Mouse (Mus musculus) forebrain, embryonic 12.5 days (tissue): ENCODE data around the gene Tnni3k. TPM values are rescaled to one million over a fixed set of nuclear protein-coding genes. Genes with fewer than 3 reads are reported as not detected.
A peak's percentile ranks its signal among the peaks of the same experiment; 100 is the strongest.

Source experiments
- ATAC-seq: fragments of 200-750 bp; cut with Nextera tagmentation; 2 replicates; pipeline ENCODE4 v1.8.0; 2017; ENCODE audit warnings: moderate TSS enrichment; ENCODE audit not compliant: low FRiP score
- H3K27ac ChIP-seq: fragments of 300-500 bp; sonication (generic); 2 replicates; pipeline ENCODE4 v1.5.1; 2016; ENCODE audit warnings: mild to moderate bottlenecking
- H3K27me3 ChIP-seq: fragments of 300-500 bp; sonication (generic); 2 replicates; pipeline ENCODE4 v1.6.1; 2016; ENCODE audit warnings: mild to moderate bottlenecking
- H3K36me3 ChIP-seq: fragments of 300-500 bp; sonication (generic); replicated peaks from 2 replicates; pipeline ENCODE4 v1.6.1; 2016; ENCODE audit warnings: mild to moderate bottlenecking
- H3K4me1 ChIP-seq: fragments of 300-500 bp; sonication (generic); 2 replicates; pipeline ENCODE4 v1.6.1; 2016
- H3K4me2 ChIP-seq: fragments of 300-500 bp; sonication (generic); 2 replicates; pipeline ENCODE4 v1.6.1; 2016; ENCODE audit warnings: mild to moderate bottlenecking, moderate library complexity
- H3K4me3 ChIP-seq: fragments of 300-500 bp; sonication (generic); replicated peaks from 2 replicates; pipeline ENCODE4 v1.5.1; 2016; ENCODE audit warnings: mild to moderate bottlenecking
- H3K9ac ChIP-seq: fragments of 300-500 bp; sonication (generic); 2 replicates; pipeline ENCODE4 v1.6.1; 2016; ENCODE audit warnings: mild to moderate bottlenecking
- H3K9me3 ChIP-seq: fragments of 300-500 bp; sonication (generic); 2 replicates; pipeline ENCODE4 v1.6.1; 2016
- WGBS: fragments of 180-500 bp; shearing (Covaris S2); methylation state at CpG from one replicate; pipeline ENCODE4 v1.1.7; 2016; 5-methylcytosine and 5-hydroxymethylcytosine counted together
- polyA plus RNA-seq: library from polyadenylated mRNA; unstranded; fragments of >200 nt; fragmentation: Nextera tagmentation; extraction: Ambion mirVana; gene quantifications from 2 replicates; pipeline ENCODE4 v1.2.1, GENCODE M21; 2016

The Tnni3k gene
- polyA plus RNA-seq, 1 experiment from 2014 or later, result not detected

DNA sequence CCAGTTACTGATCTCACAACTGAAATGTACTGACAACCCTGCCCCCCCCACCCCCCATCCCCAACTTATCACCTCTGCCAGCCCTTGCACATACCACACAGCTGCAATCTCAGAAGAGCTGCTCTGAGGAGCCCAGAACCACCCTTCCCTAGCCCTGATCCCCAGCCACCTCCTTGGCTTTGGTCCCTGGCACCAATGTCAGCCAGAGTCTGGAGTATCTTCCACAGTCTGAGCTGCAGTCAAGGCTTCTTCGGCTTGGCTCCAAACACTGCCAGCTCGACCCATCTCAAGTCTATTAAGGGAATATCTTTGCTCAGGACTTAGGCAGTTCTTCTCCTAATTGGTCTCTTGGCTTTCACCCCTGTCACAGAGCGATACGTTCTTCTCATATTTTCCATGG lies 261.6 kb downstream of the Tnni3k start:
- Histone ChIP-seq H3K4me2 (no peak overlapping the region), H3K9me3 (no peaks in the 10 kb centered on the region), H3K36me3 (no peaks in the 10 kb centered on the region), H3K27ac (no peak overlapping the region), H3K27me3 (no peaks in the 10 kb centered on the region), H3K4me1 (no peaks in the 10 kb centered on the region), H3K4me3 (no peak overlapping the region), H3K9ac (no peak overlapping the region)
- 82% methylated on average over 4 of the region's 4 CpGs for WGBS
- ATAC-seq, result no peak

GRCm38 (mm10) chr3:154787611-154788010 lies 267.6 kb downstream of the Tnni3k start:
- Histone ChIP-seq H3K27ac (no peak overlapping the region), H3K4me3 (no peak overlapping the region), H3K4me2 (no peak overlapping the region), H3K27me3 (no peaks in the 10 kb centered on the region), H3K9ac (no peak overlapping the region), H3K4me1 (no peaks in the 10 kb centered on the region), H3K9me3 (no peaks in the 10 kb centered on the region), H3K36me3 (no peaks in the 10 kb centered on the region)
- no peak for ATAC-seq
- WGBS, result 86% methylated on average over 3 of the region's 3 CpGs

DNA sequence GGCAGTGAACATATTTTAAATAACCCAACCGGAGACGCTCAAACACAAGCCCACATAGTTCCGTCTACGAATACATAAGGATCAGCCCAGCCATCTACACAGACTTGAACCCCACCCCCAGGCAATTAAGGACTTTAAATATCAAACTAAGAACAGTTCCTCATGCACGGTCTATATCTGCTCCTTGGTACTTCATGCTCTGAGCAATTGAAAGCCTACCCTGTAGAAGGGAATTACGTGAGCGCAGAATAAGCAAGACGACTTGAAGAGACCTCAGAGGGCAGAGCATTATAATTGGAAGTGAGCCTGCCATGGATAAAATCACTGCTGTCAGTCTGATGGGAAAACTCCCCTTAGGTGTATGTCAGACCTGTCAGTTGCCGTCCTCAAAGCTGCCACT lies 268.9 kb downstream of the Tnni3k start:
- no peak for ATAC-seq
- Histone ChIP-seq H3K4me3 (no peak overlapping the region), H3K27me3 (no peaks in the 10 kb centered on the region), H3K36me3 (no peaks in the 10 kb centered on the region), H3K9ac (no peak overlapping the region), H3K27ac (no peak overlapping the region), H3K9me3 (no peaks in the 10 kb centered on the region), H3K4me2 (no peak overlapping the region), H3K4me1 (peaks cover 4% of the 10 kb centered on the region; the same call in 1 of the 2 replicates)
- 88% methylated on average over 9 of the region's 9 CpGs for WGBS

- Histone ChIP-seq H3K9ac (no peak overlapping the region), H3K4me3 (no peak overlapping the region), H3K27ac (0 out of 2 replicates have a peak overlapping the region, but pooled peaks have one; percentile 39), H3K4me2 (no peak overlapping the region), H3K27me3 (no peaks in the 10 kb centered on the region), H3K9me3 (no peaks in the 10 kb centered on the region), H3K36me3 (no peaks in the 10 kb centered on the region), H3K4me1 (peaks cover 27% of the 10 kb centered on the region)
- 42% methylated on average over 6 of the region's 6 CpGs for WGBS
- peak; percentile 89 for ATAC-seq
These were observed 276.2 kb downstream of the Tnni3k start for GRCm38 (mm10) chr3:154778836-154779595.

DNA sequence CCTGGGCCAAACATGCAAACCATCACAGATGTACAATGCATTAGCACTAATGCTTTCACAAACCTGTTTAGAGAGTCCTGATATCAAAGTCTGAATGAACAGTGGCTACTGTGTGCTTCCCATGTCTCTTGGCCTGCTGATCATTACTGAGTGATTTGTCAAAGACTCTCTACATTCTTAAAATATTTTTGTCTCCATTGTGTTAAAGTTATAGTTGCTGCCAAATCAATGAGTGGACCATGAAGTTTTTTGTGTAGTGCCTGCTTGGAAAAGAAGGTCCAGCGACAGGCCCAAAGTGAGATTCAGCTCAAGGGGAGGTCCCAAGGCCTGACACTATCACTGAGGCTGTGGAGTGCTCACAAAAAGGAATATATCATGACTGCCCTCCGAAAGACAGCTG lies 283.6 kb downstream of the Tnni3k start:
- Histone ChIP-seq H3K9ac (no peak overlapping the region), H3K4me3 (no peak overlapping the region), H3K4me2 (no peak overlapping the region), H3K4me1 (no peaks in the 10 kb centered on the region), H3K27me3 (no peaks in the 10 kb centered on the region), H3K27ac (no peak overlapping the region), H3K36me3 (no peaks in the 10 kb centered on the region), H3K9me3 (no peaks in the 10 kb centered on the region)
- no peak for ATAC-seq
- 87% methylated on average over 2 of the region's 2 CpGs for WGBS

GRCm38 (mm10) chr3:154766321-154766720 lies 288.9 kb downstream of the Tnni3k start:
- Histone ChIP-seq H3K4me3 (no peak overlapping the region), H3K9me3 (no peaks in the 10 kb centered on the region), H3K36me3 (no peaks in the 10 kb centered on the region), H3K27ac (no peak overlapping the region), H3K4me2 (no peak overlapping the region), H3K27me3 (0 out of 2 replicates have a peak, but pooled peaks cover 3% of the 10 kb centered on the region), H3K4me1 (no peaks in the 10 kb centered on the region), H3K9ac (no peak overlapping the region)
- no peak for ATAC-seq
- 82% methylated on average over 4 of the region's 4 CpGs for WGBS

DNA sequence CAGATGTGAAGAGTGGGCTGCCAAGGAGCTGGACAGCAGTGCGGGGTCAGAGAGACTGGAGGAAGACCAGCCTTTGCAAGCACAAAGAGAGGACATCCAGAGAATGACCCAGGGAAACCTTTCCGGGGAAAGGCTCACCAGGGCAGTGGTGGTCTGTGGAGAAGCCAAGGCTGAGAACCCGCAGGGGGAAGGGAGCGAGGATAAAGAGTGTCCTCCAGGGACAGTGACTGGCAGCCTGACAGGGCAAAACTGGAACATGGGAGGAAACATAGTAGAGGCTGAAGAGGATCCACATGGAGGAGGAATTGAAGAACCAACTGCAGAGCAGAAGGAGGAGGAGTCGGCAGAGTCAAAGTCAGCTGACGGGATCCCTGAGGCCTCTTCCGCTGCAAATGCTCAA lies 291.1 kb downstream of the Tnni3k start:
- H3K9me3 ChIP-seq, result no peaks in the 10 kb centered on the region
- 0 out of 2 replicates have a peak, but pooled peaks cover 3% of the 10 kb centered on the region for H3K27me3 ChIP-seq
- no peak overlapping the region for H3K27ac ChIP-seq
- H3K36me3 ChIP-seq, result no peaks in the 10 kb centered on the region
- H3K4me3 ChIP-seq, result no peak overlapping the region
- 85% methylated on average over 7 of the region's 7 CpGs for WGBS
- no peak overlapping the region for H3K4me2 ChIP-seq
- ATAC-seq, result no peak
- H3K4me1 ChIP-seq, result no peaks in the 10 kb centered on the region
- no peak overlapping the region for H3K9ac ChIP-seq

DNA sequence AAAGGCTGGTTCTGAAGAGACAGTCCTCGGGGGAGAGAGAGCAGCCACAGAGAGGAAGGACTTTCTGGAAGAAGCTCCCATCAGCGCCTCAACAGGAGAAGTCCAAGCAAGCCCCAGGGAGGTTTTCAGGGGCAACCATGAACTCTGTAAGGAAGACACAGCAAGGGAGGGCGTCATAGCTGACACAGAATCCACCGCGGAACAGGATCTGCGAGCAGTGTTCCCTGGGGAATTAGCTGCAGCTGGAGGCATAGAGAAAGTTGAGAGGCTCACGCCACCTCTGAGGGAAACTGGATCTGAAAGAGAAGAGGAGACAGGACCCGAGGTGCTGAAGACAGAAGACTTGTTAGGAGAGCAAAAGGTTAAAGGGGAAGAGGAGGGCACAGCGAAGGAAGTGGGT lies 291.8 kb downstream of the Tnni3k start:
- Histone ChIP-seq H3K9me3 (no peaks in the 10 kb centered on the region), H3K36me3 (no peaks in the 10 kb centered on the region), H3K27me3 (0 out of 2 replicates have a peak, but pooled peaks cover 3% of the 10 kb centered on the region), H3K4me3 (no peak overlapping the region), H3K27ac (no peak overlapping the region), H3K4me1 (no peaks in the 10 kb centered on the region), H3K4me2 (no peak overlapping the region), H3K9ac (no peak overlapping the region)
- no peak for ATAC-seq
- WGBS, result 72% methylated on average over 9 of the region's 9 CpGs

- ATAC-seq, result no peak
- H3K4me3 ChIP-seq, result no peak overlapping the region
- H3K36me3 ChIP-seq, result no peaks in the 10 kb centered on the region
- 0 out of 2 replicates have a peak, but pooled peaks cover 3% of the 10 kb centered on the region for H3K27me3 ChIP-seq
- H3K27ac ChIP-seq, result no peak overlapping the region
- 88% methylated on average over 3 of the region's 3 CpGs for WGBS
- H3K9me3 ChIP-seq, result no peaks in the 10 kb centered on the region
- H3K4me1 ChIP-seq, result peaks cover 4% of the 10 kb centered on the region; the same call in 1 of the 2 replicates
- no peak overlapping the region for H3K4me2 ChIP-seq
- H3K9ac ChIP-seq, result no peak overlapping the region
These were observed 294.1 kb downstream of the Tnni3k start for GRCm38 (mm10) chr3:154761108-154761507.

- no peak overlapping the region for H3K4me3 ChIP-seq
- WGBS, result 53% methylated on average over 3 of the region's 3 CpGs
- H3K4me1 ChIP-seq, result peaks cover 4% of the 10 kb centered on the region; the same call in 1 of the 2 replicates
- no peak overlapping the region for H3K27ac ChIP-seq
- no peaks in the 10 kb centered on the region for H3K36me3 ChIP-seq
- ATAC-seq, result no peak
- no peak overlapping the region for H3K4me2 ChIP-seq
- H3K9ac ChIP-seq, result no peak overlapping the region
- no peaks in the 10 kb centered on the region for H3K9me3 ChIP-seq
- 0 out of 2 replicates have a peak, but pooled peaks cover 3% of the 10 kb centered on the region for H3K27me3 ChIP-seq
These were observed 297.1 kb downstream of the Tnni3k start for GRCm38 (mm10) chr3:154758089-154758488.

GRCm38 (mm10) chr3:154755225-154755624 lies 300.0 kb downstream of the Tnni3k start:
- Histone ChIP-seq H3K9me3 (no peaks in the 10 kb centered on the region), H3K27me3 (no peaks in the 10 kb centered on the region), H3K4me3 (no peak overlapping the region), H3K4me1 (peaks cover 4% of the 10 kb centered on the region; the same call in 1 of the 2 replicates), H3K9ac (no peak overlapping the region), H3K27ac (no peak overlapping the region), H3K4me2 (no peak overlapping the region), H3K36me3 (no peaks in the 10 kb centered on the region)
- ATAC-seq, result no peak
- 94% methylated on average over 3 of the region's 3 CpGs for WGBS

DNA sequence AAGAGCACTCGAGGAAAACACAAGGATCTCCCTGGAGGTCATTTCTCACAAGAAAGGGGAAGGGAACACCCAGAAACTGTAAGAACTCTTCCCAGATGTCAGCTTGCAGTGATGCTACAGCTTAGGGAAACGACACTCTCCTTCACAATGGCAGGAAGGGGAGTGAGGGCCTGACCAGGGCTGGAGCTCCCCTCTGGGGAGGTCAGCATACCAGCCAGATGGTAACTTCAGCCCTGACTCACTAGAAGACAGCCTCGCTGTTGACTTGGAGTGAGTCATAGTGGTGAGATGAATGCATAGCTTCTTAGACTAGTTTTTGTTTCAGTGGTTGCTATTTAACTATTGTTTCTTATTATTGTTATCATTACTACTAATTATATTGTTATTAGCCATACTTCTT lies 300.7 kb downstream of the Tnni3k start:
- Histone ChIP-seq H3K9ac (no peak overlapping the region), H3K9me3 (no peaks in the 10 kb centered on the region), H3K4me1 (peaks cover 4% of the 10 kb centered on the region; the same call in 1 of the 2 replicates), H3K27ac (no peak overlapping the region), H3K27me3 (no peaks in the 10 kb centered on the region), H3K36me3 (no peaks in the 10 kb centered on the region), H3K4me2 (no peak overlapping the region), H3K4me3 (no peak overlapping the region)
- 55% methylated on average over 3 of the region's 3 CpGs for WGBS
- no peak for ATAC-seq

GRCm38 (mm10) chr3:154744317-154744716 lies 310.9 kb downstream of the Tnni3k start:
- no peaks in the 10 kb centered on the region for H3K9me3 ChIP-seq
- no peaks in the 10 kb centered on the region for H3K27me3 ChIP-seq
- H3K4me2 ChIP-seq, result no peak overlapping the region
- H3K36me3 ChIP-seq, result no peaks in the 10 kb centered on the region
- 93% methylated on average over 2 of the region's 2 CpGs for WGBS
- peaks cover 5% of the 10 kb centered on the region for H3K4me1 ChIP-seq
- no peak overlapping the region for H3K27ac ChIP-seq
- H3K4me3 ChIP-seq, result no peak overlapping the region
- no peak for ATAC-seq
- no peak overlapping the region for H3K9ac ChIP-seq
